Mouse (Mus musculus) cortical plate, adult 2 months (tissue): ENCODE measurements around the gene Pls1. TPM values are rescaled to one million over a fixed set of nuclear protein-coding genes. Genes with fewer than 3 reads are reported as not detected.

Experiments used
- H3K27ac ChIP-seq: fragments of 200-500 bp; 2 replicates; pipeline ENCODE4 v1.5.1; 2012; ENCODE audit warnings: low read length, control low read depth, inconsistent platforms; ENCODE audit not compliant: insufficient read depth
- H3K4me1 ChIP-seq: fragments of 200-500 bp; 2 replicates; pipeline ENCODE4 v1.6.1; 2011; ENCODE audit warnings: low read length; ENCODE audit not compliant: control insufficient read depth, insufficient read depth
- H3K4me3 ChIP-seq: fragments of 200-500 bp; 2 replicates; pipeline ENCODE4 v1.5.1; 2011; ENCODE audit warnings: mild to moderate bottlenecking, low read length, control low read depth; ENCODE audit not compliant: insufficient read depth
- CTCF ChIP-seq: fragments of 200-500 bp; IDR thresholded peaks from 2 replicates; pipeline ENCODE4 v1.5.1; 2011; ENCODE audit warnings: mild to moderate bottlenecking, control low read depth, low read length; ENCODE audit not compliant: insufficient read depth; ENCODE audit errors: extremely low read depth
- POLR2A ChIP-seq: fragments of 200-500 bp; IDR thresholded peaks from 2 replicates; pipeline ENCODE4 v1.6.1; 2011; ENCODE audit warnings: mild to moderate bottlenecking, low read length, control low read depth; ENCODE audit not compliant: insufficient read depth; ENCODE audit errors: extremely low read depth
- polyA plus RNA-seq: library from polyadenylated mRNA; depleted of rRNA; stranded (reverse); fragments of >200 nt; gene quantifications from 2 replicates; pipeline ENCODE4 v1.2.3, GENCODE M21; 2012

Gene Pls1
- polyA plus RNA-seq, 1 experiment, result 6.2 TPM

GRCm38 (mm10) chr9:95809596-95809995 is 35.5 kb downstream of the Pls1 start:
- no peak overlapping the region for H3K4me3 ChIP-seq
- no peak for TF ChIP-seq CTCF
- no peak for TF ChIP-seq POLR2A
- H3K27ac ChIP-seq, result no peak overlapping the region
- H3K4me1 ChIP-seq, result no peaks in the 10 kb centered on the region

GRCm38 (mm10) chr9:95805449-95805848 is 39.7 kb downstream of the Pls1 start:
- Histone ChIP-seq H3K4me3 (no peak overlapping the region), H3K4me1 (no peaks in the 10 kb centered on the region), H3K27ac (no peak overlapping the region)
- TF ChIP-seq POLR2A (no peak), CTCF (no peak)

- Histone ChIP-seq H3K4me1 (no peaks in the 10 kb centered on the region), H3K27ac (no peak overlapping the region), H3K4me3 (no peak overlapping the region)
- TF ChIP-seq CTCF (no peak), POLR2A (no peak)
Measured at GRCm38 (mm10) chr9:95803783-95804182, 41.3 kb downstream of the Pls1 start.

- H3K4me3 ChIP-seq, result no peak overlapping the region
- no peak overlapping the region for H3K27ac ChIP-seq
- no peak for TF ChIP-seq POLR2A
- no peak for TF ChIP-seq CTCF
- no peaks in the 10 kb centered on the region for H3K4me1 ChIP-seq
Measured at GRCm38 (mm10) chr9:95801610-95802451, 43.3 kb downstream of the Pls1 start.

GRCm38 (mm10) chr9:95796323-95796722 is 48.8 kb downstream of the Pls1 start:
- H3K4me3 ChIP-seq, result no peak overlapping the region
- no peaks in the 10 kb centered on the region for H3K4me1 ChIP-seq
- TF ChIP-seq POLR2A (no peak), CTCF (no peak)
- H3K27ac ChIP-seq, result no peak overlapping the region

- Histone ChIP-seq H3K4me1 (no peaks in the 10 kb centered on the region), H3K4me3 (no peak overlapping the region), H3K27ac (no peak overlapping the region)
- no peak for TF ChIP-seq POLR2A
- no peak for TF ChIP-seq CTCF
Measured at GRCm38 (mm10) chr9:95795844-95796243, 49.3 kb downstream of the Pls1 start.

GRCm38 (mm10) chr9:95795077-95795784 is 49.9 kb downstream of the Pls1 start:
- H3K4me3 ChIP-seq, result no peak overlapping the region
- TF ChIP-seq CTCF (no peak), POLR2A (no peak)
- no peaks in the 10 kb centered on the region for H3K4me1 ChIP-seq

GRCm38 (mm10) chr9:95793986-95794744 is 50.9 kb downstream of the Pls1 start:
- H3K4me1 ChIP-seq, result no peaks in the 10 kb centered on the region
- no peak overlapping the region for H3K27ac ChIP-seq
- no peak overlapping the region for H3K4me3 ChIP-seq
- TF ChIP-seq CTCF (no peak), POLR2A (no peak)

More at GRCm38 (mm10) chr9:95795077-95795784, 49.9 kb downstream of the Pls1 start:
- H3K27ac ChIP-seq, result no peak overlapping the region

GRCm38 (mm10) chr9:95784888-95785511 is 60.1 kb downstream of the Pls1 start:
- Histone ChIP-seq H3K27ac (no peak overlapping the region), H3K4me1 (0 out of 2 replicates have a peak, but pooled peaks cover 2% of the 10 kb centered on the region)
- TF ChIP-seq CTCF (no peak), POLR2A (no peak)

More at GRCm38 (mm10) chr9:95784888-95785511, 60.1 kb downstream of the Pls1 start:
- 0 out of 2 replicates have a peak overlapping the region, but pooled peaks have one; percentile 5 for H3K4me3 ChIP-seq
